Mouse (Mus musculus) ES-Bruce4 (cell line): ENCODE results near the gene Prkaa2. TPM values are rescaled to one million over a fixed set of nuclear protein-coding genes. Genes with fewer than 3 reads are reported as not detected.

Experiments
- H3K27ac ChIP-seq: 2 replicates; pipeline ENCODE4 v1.5.1; 2012; ENCODE audit warnings: low read length, inconsistent platforms; ENCODE audit not compliant: insufficient read depth
- H3K27me3 ChIP-seq: 2 replicates; pipeline ENCODE4 v1.6.1; 2012; ENCODE audit warnings: mild to moderate bottlenecking, low read length, inconsistent platforms; ENCODE audit not compliant: control insufficient read depth, poor library complexity, insufficient read depth, severe bottlenecking
- H3K36me3 ChIP-seq: 2 replicates; pipeline ENCODE4 v1.6.1; 2012; ENCODE audit warnings: inconsistent platforms, mild to moderate bottlenecking, low read length, moderate library complexity; ENCODE audit not compliant: control insufficient read depth, poor library complexity, insufficient read depth, severe bottlenecking
- H3K4me1 ChIP-seq: one replicate; pipeline ENCODE4 v1.8.1; 2011; ENCODE audit warnings: low read length; ENCODE audit not compliant: control insufficient read depth, insufficient read depth
- H3K4me3 ChIP-seq: 2 replicates; pipeline ENCODE4 v1.5.1; 2011; ENCODE audit warnings: low read depth, mild to moderate bottlenecking, low read length
- H3K9ac ChIP-seq: 2 replicates; pipeline ENCODE4 v1.6.1; 2012; ENCODE audit warnings: low read depth, mild to moderate bottlenecking, inconsistent platforms; ENCODE audit not compliant: poor library complexity, severe bottlenecking
- H3K9me3 ChIP-seq: replicated peaks from 2 replicates; pipeline ENCODE4 v1.6.1; 2012; ENCODE audit warnings: mild to moderate bottlenecking, low read length, inconsistent platforms; ENCODE audit not compliant: control insufficient read depth, poor library complexity, insufficient read depth, severe bottlenecking
- CTCF ChIP-seq: IDR thresholded peaks from one replicate; pipeline ENCODE4 v1.8.1; 2011; ENCODE audit warnings: low read depth, low read length
- EP300 ChIP-seq: IDR thresholded peaks from 2 replicates; pipeline ENCODE4 v1.6.1; 2011; ENCODE audit warnings: low read depth, low read length; ENCODE audit not compliant: insufficient read depth
- POLR2A ChIP-seq: IDR thresholded peaks from one replicate; pipeline ENCODE4 v1.8.1; 2011; ENCODE audit warnings: low read length; ENCODE audit not compliant: insufficient read depth
- polyA plus RNA-seq: library from polyadenylated mRNA; stranded (reverse); fragments of >200 nt; gene quantifications from 2 replicates; pipeline ENCODE4 v1.2.4, GENCODE M21; 2011; ENCODE audit warnings: low read depth; ENCODE audit not compliant: missing spikeins, insufficient read depth, insufficient read length

Gene Prkaa2
- polyA plus RNA-seq, 1 experiment: 14.0 TPM

DNA sequence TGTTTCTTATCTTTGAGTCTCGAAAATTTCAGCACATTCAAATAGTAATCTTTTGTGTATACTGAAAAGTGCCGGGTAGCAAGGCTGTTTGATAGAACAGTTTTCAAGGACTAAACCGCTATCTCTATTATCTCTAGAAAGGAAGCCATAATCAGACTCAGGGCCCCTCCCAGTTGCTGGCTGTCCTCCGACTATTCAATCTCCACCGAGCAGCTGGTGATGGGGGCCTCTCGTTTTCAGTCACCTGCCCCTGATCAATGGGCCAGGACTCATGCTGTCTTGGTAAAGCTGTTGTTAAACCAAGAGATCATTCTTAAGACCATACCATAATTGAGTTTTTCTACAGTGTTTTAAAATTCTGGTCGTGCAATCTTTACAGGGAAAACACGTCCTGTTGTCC is 105.6 kb downstream of the Prkaa2 start:
- no peak overlapping the region for H3K9ac ChIP-seq
- H3K36me3 ChIP-seq: no peaks in the 10 kb centered on the region
- H3K27me3 ChIP-seq: no peaks in the 10 kb centered on the region
- no peak overlapping the region for H3K27ac ChIP-seq
- TF ChIP-seq EP300 (no peak), POLR2A (no peak), CTCF (no peak)
- no peaks in the 10 kb centered on the region; the same call in none of the 2 replicates for H3K9me3 ChIP-seq
- H3K4me1 ChIP-seq: no peaks in the 10 kb centered on the region
- no peak overlapping the region for H3K4me3 ChIP-seq

DNA sequence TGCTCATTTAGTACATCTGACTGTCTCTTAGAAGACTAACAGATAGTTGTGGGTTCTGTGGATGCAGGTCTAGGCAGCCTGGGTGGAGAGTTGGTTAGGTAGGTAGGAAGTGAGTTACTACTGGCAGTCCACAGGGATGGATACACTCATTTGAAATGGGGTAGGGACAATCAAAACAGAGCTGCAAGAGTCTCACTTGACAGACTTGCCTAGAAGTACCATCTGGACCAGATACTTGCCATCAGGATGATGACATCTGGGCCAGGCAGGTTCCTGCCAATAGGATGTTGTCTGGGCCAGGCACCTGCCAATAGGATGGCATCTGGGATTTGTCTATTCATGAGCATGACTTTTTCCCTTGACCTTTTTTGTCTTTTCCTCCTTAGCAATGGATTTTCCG is 108.0 kb downstream of the Prkaa2 start:
- no peak overlapping the region for H3K27ac ChIP-seq
- no peaks in the 10 kb centered on the region for H3K36me3 ChIP-seq
- H3K9ac ChIP-seq: no peak overlapping the region
- H3K4me1 ChIP-seq: no peaks in the 10 kb centered on the region
- H3K27me3 ChIP-seq: no peaks in the 10 kb centered on the region
- TF ChIP-seq EP300: no peak
- TF ChIP-seq CTCF: no peak
- no peak for TF ChIP-seq POLR2A
- H3K9me3 ChIP-seq: no peaks in the 10 kb centered on the region
- no peak overlapping the region for H3K4me3 ChIP-seq

DNA sequence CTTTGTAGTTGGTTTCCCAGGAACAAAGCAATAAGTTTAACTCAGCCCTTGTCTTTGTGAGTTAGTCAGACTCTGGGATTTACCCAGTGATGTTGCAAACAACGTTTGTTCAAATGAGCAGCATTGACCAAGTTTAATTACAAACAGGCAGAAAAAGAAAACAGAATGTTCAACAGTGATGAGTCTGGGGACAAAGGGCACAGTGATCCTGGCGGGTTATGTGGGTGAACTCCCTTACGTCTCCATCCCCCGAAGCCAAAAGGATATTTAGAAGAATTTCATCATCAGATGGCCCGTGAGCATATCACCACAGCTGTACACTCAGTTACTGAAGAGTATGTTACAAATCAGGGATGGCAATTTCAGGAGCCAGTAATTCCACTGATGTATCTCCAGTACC is 110.0 kb downstream of the Prkaa2 start:
- Histone ChIP-seq H3K9ac (no peak overlapping the region), H3K9me3 (no peaks in the 10 kb centered on the region), H3K27me3 (no peaks in the 10 kb centered on the region), H3K4me1 (no peaks in the 10 kb centered on the region), H3K4me3 (no peak overlapping the region), H3K27ac (no peak overlapping the region), H3K36me3 (no peaks in the 10 kb centered on the region)
- TF ChIP-seq CTCF (no peak), EP300 (no peak), POLR2A (no peak)

DNA sequence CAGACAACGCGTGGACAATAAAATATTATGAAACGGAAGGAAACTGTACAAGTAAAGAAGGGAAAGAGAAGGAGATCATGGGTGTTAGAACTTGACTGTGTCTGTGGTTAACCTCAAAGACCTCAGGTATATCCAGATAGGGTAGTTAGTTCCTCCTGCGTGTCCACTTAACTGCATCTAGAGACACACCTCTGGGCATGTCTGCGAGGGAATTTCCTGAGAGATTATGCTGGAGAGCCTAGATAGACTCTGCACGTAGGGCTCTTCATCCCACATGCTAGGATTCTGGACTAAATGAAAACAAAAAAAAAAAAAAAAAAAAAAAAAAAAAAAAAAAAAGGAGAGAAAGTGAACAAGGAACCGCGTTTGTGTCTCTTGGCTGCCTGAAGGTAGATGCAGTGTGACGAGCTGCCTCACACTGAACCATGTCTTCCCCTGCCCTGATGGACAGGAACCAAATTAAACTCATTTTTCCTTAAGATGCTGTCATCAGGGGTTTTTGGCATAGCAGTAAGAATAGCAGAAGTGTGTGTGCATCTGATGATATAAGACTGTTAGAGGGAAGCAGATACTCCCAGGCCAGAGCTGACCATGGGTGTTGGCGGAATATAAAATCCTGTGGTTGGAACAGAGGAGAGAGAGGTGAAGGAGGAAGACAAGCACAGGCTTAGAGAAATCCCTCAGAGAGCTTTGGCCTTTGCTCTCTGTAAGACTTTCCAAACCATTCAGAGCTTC is 116.4 kb downstream of the Prkaa2 start:
- H3K4me3 ChIP-seq: no peak overlapping the region
- H3K27ac ChIP-seq: no peak overlapping the region
- TF ChIP-seq CTCF (no peak), POLR2A (no peak), EP300 (no peak)
- H3K9me3 ChIP-seq: no peaks in the 10 kb centered on the region
- H3K9ac ChIP-seq: no peak overlapping the region
- H3K4me1 ChIP-seq: no peaks in the 10 kb centered on the region
- H3K36me3 ChIP-seq: no peaks in the 10 kb centered on the region
- no peaks in the 10 kb centered on the region for H3K27me3 ChIP-seq

DNA sequence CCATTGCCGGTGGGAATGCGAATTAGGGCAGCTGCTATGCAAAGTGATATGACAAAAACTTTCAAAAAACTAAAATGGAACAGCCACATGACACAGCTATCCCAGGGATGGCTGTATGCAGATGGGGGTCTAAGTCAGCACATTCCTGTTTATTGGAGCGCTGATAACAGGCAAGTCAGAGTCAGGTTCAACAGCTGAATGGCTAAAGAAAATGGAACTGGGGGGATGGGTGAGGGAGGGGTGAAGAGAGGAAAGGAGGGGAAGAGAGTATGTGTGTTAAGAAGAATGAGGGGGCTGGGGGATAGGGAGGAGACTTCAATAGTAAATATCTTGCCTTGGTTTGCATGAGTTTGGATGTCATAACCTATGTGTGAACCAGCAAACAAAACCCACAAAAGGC is 117.4 kb downstream of the Prkaa2 start:
- no peaks in the 10 kb centered on the region for H3K4me1 ChIP-seq
- H3K9me3 ChIP-seq: no peaks in the 10 kb centered on the region
- no peak overlapping the region for H3K27ac ChIP-seq

DNA sequence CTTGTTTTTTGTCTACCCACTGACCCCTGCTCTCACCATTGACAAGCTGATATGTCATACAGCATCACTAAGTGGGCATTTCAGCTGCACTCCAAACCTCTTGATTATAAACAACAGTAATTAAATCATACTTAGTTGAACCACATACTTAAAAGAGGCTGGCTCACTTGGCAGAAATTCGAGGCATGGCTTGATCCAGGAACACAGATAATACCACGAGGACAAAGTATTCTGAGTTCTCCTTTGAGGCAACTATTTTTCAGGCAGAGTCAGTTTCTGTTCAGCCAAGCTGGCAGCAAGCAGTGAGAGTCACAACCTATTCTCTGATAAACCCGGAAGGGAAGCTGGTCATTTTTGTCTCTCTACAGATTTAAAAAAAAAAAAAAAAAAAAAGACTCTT is 119.0 kb downstream of the Prkaa2 start:
- H3K4me3 ChIP-seq: no peak overlapping the region
- no peaks in the 10 kb centered on the region for H3K4me1 ChIP-seq
- no peak overlapping the region for H3K9ac ChIP-seq
- H3K9me3 ChIP-seq: no peaks in the 10 kb centered on the region
- H3K27ac ChIP-seq: no peak overlapping the region
- TF ChIP-seq CTCF: no peak
- TF ChIP-seq EP300: no peak
- TF ChIP-seq POLR2A: no peak
- no peaks in the 10 kb centered on the region for H3K36me3 ChIP-seq
- no peaks in the 10 kb centered on the region for H3K27me3 ChIP-seq

More for the DNA sequence above, 117.4 kb downstream of the Prkaa2 start:
- Histone ChIP-seq H3K27me3 (no peaks in the 10 kb centered on the region), H3K36me3 (no peaks in the 10 kb centered on the region), H3K4me3 (no peak overlapping the region), H3K9ac (no peak overlapping the region)
- TF ChIP-seq POLR2A (no peak), CTCF (no peak), EP300 (no peak)
